Mouse (Mus musculus): Measurements from ENCODE around the gene Rcc2. TPM values are rescaled to one million over a fixed set of nuclear protein-coding genes. Genes with fewer than 3 reads are reported as not detected.

Rcc2 gene
- total and polyA plus RNA-seq, 3 experiments: 254 to 427 (median 270) TPM

DNA sequence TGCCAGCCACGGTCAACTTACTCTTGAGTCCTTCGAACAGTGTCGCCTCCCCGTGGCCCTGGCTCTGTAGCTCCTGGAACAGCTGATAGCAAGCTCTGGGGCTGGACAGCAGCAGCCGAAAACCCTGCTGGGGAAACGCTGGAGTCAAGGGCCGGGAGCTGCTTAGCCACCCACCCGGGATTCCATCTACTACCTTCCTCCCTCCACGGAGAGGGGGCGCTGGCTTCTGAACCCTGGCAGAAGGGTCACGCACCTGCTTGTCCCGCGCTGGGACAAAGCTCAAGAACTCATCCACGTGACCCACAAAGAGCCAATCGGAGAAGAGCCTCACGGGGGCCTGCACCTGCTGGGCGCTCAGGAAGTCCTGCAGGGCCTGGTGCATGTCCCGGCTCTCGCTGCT, 50.0 kb downstream of the Rcc2 start:
- no peak overlapping the region for H3K4me3 ChIP-seq (ENCODE audit: control insufficient read depth in 1 of 2, insufficient read depth in 1 of 2, low read depth in 2 of 2, low read length in 2 of 2)
- H3K9ac ChIP-seq (ENCODE audit: control insufficient read depth, low read depth, low read length, poor library complexity, severe bottlenecking): no peak overlapping the region
- H3K79me2 ChIP-seq (ENCODE audit: control insufficient read depth, insufficient read depth, low read length, poor library complexity): no peaks in the 10 kb centered on the region
- peak; percentile 28; the same call in 1 of the 2 replicates for TF ChIP-seq USF1 (IDR thresholded peaks at IDR 0.05; ENCODE audit: low read depth, low read length)
- no peak for TF ChIP-seq BHLHE40 (IDR thresholded peaks at IDR 0.05; ENCODE audit: borderline replicate concordance, low read depth, low read length)
- DNase-seq (ENCODE audit: low read depth, low spot score): no peak
- no peaks in the 10 kb centered on the region; a peak in 1 of 4 replicates for H3K4me1 ChIP-seq (ENCODE audit: control insufficient read depth in 1 of 2, insufficient read depth in 2 of 2, low read length in 2 of 2)
- no peaks in the 10 kb centered on the region for H3K9me3 ChIP-seq (replicated peaks; ENCODE audit: insufficient read depth, low read length)
- H3K27ac ChIP-seq (ENCODE audit: control insufficient read depth, low read depth, low read length): no peak overlapping the region
- H3K36me3 ChIP-seq (ENCODE audit: control insufficient read depth in 1 of 2, insufficient read depth in 2 of 2, low read length in 2 of 2): no peaks in the 10 kb centered on the region
- H3K27me3 ChIP-seq (ENCODE audit: control insufficient read depth in 1 of 2, insufficient read depth in 2 of 2, low read length in 2 of 2): peaks cover 0 to 6% of the 10 kb centered on the region in 2 experiments; a peak in 2 of 4 replicates

DNA sequence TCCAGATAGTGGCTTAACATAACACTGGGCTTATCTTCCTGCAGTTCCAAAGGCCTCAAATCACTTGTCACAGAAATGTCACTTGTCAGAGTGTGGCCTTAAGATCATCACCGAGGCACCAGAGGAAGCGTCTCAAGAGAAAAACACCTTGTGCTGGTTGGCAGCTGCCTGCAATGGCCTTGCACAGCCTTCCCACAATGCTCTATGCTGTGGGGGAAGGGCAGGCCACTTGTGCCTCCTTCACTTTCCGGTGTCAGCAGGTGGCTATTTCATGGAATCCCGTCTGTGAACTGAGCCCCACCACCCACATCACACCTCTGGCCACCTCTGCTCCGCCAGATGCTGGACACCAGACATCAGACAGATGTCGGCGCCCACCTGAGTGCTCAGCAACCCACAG, 53.0 kb downstream of the Rcc2 start:
- TF ChIP-seq TCF12 (IDR thresholded peaks at IDR 0.05; ENCODE audit: low read depth, low read length): no peak
- no peak for TF ChIP-seq SMC3 (IDR thresholded peaks at IDR 0.05; ENCODE audit: low read depth, low read length)
- TF ChIP-seq MYC (IDR thresholded peaks at IDR 0.05; ENCODE audit: low read depth, low read length): no peak
- no peak for TF ChIP-seq CHD1 (IDR thresholded peaks at IDR 0.05; ENCODE audit: low read depth, low read length)
- no peak for TF ChIP-seq MAZ (IDR thresholded peaks at IDR 0.05; ENCODE audit: low read depth, low read length)
- TF ChIP-seq UBTF (IDR thresholded peaks at IDR 0.05; ENCODE audit: borderline replicate concordance, insufficient read depth, low read depth, low read length): no peak
- no peak for TF ChIP-seq CHD2 (IDR thresholded peaks at IDR 0.05; ENCODE audit: low read length)
- no peak for TF ChIP-seq ELF1 (IDR thresholded peaks at IDR 0.05; ENCODE audit: low read depth, low read length)
- no peak for TF ChIP-seq MAFK (IDR thresholded peaks at IDR 0.05; ENCODE audit: borderline replicate concordance, low read depth, low read length)
- TF ChIP-seq ZNF384 (IDR thresholded peaks at IDR 0.05; ENCODE audit: low read depth, low read length): no peak
- no peak for TF ChIP-seq GATA1 (IDR thresholded peaks at IDR 0.05; ENCODE audit: low read depth, low read length)

DNA sequence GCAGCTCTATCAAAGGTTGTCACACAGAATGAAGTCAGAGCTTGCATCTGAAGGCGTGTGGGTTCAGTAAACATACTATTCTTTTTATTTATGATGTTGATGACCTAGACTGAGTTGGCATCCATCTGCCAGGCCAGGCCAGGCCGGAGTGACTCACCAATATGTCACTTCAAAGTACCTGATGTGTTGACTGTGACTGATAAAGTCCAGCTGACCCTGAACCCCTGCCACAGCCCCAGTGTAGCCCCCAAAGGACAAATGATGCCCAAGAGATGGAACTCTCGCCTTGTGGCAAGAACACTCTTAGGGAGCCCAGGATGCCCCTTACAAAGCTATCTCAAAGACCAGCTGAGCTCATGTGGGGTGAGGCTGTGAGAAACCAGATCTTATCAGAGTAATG, 55.5 kb downstream of the Rcc2 start:
- Histone ChIP-seq H3K27me3 (ENCODE audit: control insufficient read depth in 1 of 2, insufficient read depth in 2 of 2, low read length in 2 of 2) (no peaks in the 10 kb centered on the region), H3K4me3 (ENCODE audit: control insufficient read depth in 1 of 2, insufficient read depth in 1 of 2, low read depth in 2 of 2, low read length in 2 of 2) (no peak overlapping the region), H3K79me2 (ENCODE audit: control insufficient read depth, insufficient read depth, low read length, poor library complexity) (no peaks in the 10 kb centered on the region), H3K27ac (ENCODE audit: control insufficient read depth, low read depth, low read length) (no peak overlapping the region), H3K36me3 (ENCODE audit: control insufficient read depth in 1 of 2, insufficient read depth in 2 of 2, low read length in 2 of 2) (no peaks in the 10 kb centered on the region), H3K9ac (ENCODE audit: control insufficient read depth, low read depth, low read length, poor library complexity, severe bottlenecking) (no peak overlapping the region), H3K9me3 (replicated peaks; ENCODE audit: insufficient read depth, low read length) (no peaks in the 10 kb centered on the region), H3K4me1 (ENCODE audit: control insufficient read depth in 1 of 2, insufficient read depth in 2 of 2, low read length in 2 of 2) (peaks cover 0 to 3% of the 10 kb centered on the region in 2 experiments; a peak in 2 of 4 replicates)
- TF ChIP-seq ZKSCAN1 (IDR thresholded peaks at IDR 0.05; ENCODE audit: low read depth, low read length): no peak
- no peak for TF ChIP-seq GABPA (IDR thresholded peaks at IDR 0.05; ENCODE audit: low read depth, low read length)
- TF ChIP-seq ELF1 (IDR thresholded peaks at IDR 0.05; ENCODE audit: low read depth, low read length): no peak
- TF ChIP-seq MAX (IDR thresholded peaks at IDR 0.05; ENCODE audit: low read length): no peak
- no peak for TF ChIP-seq POLR2AphosphoS5 (IDR thresholded peaks at IDR 0.05; ENCODE audit: borderline replicate concordance, low read depth, low read length)
- TF ChIP-seq TAL1 (IDR thresholded peaks at IDR 0.05; ENCODE audit: low read length): no peak
- TF ChIP-seq E2F4 (IDR thresholded peaks at IDR 0.05; ENCODE audit: borderline replicate concordance, low read depth, low read length): no peak
- TF ChIP-seq NRF1 (IDR thresholded peaks at IDR 0.05; ENCODE audit: insufficient read depth, low read depth, low read length, poor library complexity, severe bottlenecking): no peak
- TF ChIP-seq SMC3 (IDR thresholded peaks at IDR 0.05; ENCODE audit: low read depth, low read length): no peak
- no peak for TF ChIP-seq SIN3A (IDR thresholded peaks at IDR 0.05; ENCODE audit: low read length)
- TF ChIP-seq UBTF (IDR thresholded peaks at IDR 0.05; ENCODE audit: borderline replicate concordance, insufficient read depth, low read depth, low read length): no peak
- TF ChIP-seq MAZ (IDR thresholded peaks at IDR 0.05; ENCODE audit: low read depth, low read length): no peak
- no peak for TF ChIP-seq NELFE (IDR thresholded peaks at IDR 0.05; ENCODE audit: low read depth, low read length)
- TF ChIP-seq POLR2AphosphoS2 (IDR thresholded peaks at IDR 0.05; ENCODE audit: low read length): no peak
- no peak for TF ChIP-seq MEF2A (IDR thresholded peaks at IDR 0.05; ENCODE audit: extremely low read depth, insufficient replicate concordance, low read depth, low read length, poor library complexity, severe bottlenecking)
- TF ChIP-seq POLR2A (IDR thresholded peaks at IDR 0.05; ENCODE audit: control insufficient read depth in 1 of 2, insufficient read depth in 1 of 2, low read depth in 1 of 2, low read length in 2 of 2, poor library complexity in 1 of 2): no peak
- TF ChIP-seq TBP (IDR thresholded peaks at IDR 0.05; ENCODE audit: low read depth, low read length): no peak
- DNase-seq (ENCODE audit: low read depth, low spot score): no peak

More for the DNA sequence above, 53.0 kb downstream of the Rcc2 start:
- Histone ChIP-seq H3K36me3 (ENCODE audit: control insufficient read depth in 1 of 2, insufficient read depth in 2 of 2, low read length in 2 of 2) (no peaks in the 10 kb centered on the region), H3K27ac (ENCODE audit: control insufficient read depth, low read depth, low read length) (no peak overlapping the region), H3K27me3 (ENCODE audit: control insufficient read depth in 1 of 2, insufficient read depth in 2 of 2, low read length in 2 of 2) (no peaks in the 10 kb centered on the region), H3K4me3 (ENCODE audit: control insufficient read depth in 1 of 2, insufficient read depth in 1 of 2, low read depth in 2 of 2, low read length in 2 of 2) (no peak overlapping the region), H3K9me3 (replicated peaks; ENCODE audit: insufficient read depth, low read length) (no peaks in the 10 kb centered on the region), H3K4me1 (ENCODE audit: control insufficient read depth in 1 of 2, insufficient read depth in 2 of 2, low read length in 2 of 2) (peaks cover 0 to 3% of the 10 kb centered on the region in 2 experiments; a peak in 2 of 4 replicates), H3K9ac (ENCODE audit: control insufficient read depth, low read depth, low read length, poor library complexity, severe bottlenecking) (no peak overlapping the region), H3K79me2 (ENCODE audit: control insufficient read depth, insufficient read depth, low read length, poor library complexity) (no peaks in the 10 kb centered on the region)
- DNase-seq (ENCODE audit: low read depth, low spot score): no peak
